ENCODE assay signal across 10 mouse cellular contexts in the genomic region with DNA sequence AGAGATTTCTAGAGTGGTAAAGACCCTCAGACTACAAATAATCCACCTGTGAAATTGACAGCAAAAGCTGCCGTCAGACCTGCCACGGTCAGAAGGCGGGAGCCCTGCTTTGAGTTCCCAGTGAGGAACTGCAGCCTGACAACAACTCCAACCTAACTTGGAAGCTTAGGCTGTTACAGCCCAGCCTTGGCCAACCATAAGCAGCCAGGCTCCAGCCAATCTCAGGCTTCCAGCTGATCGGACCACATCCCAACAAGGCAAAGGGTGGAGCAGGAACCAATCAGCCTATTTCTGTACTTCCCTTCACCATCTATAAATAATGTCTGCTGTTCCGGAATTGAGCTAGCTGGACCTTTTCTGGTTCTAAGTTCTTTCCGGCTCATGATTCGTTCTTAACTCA. TPM values are rescaled to one million over a fixed set of nuclear protein-coding genes. Genes with fewer than 3 reads are reported as not detected.
A peak's percentile ranks its signal among the peaks of the same experiment; 100 is the strongest.
DNase-seq lines count a peak whose midpoint lies in the region; ATAC-seq and TF ChIP-seq lines count a peak whose summit lies in the region.
"Had no signal": no experiment of that assay in that cellular context is flagged by ENCODE, and none has a peak within 500 bp of the region (broad histone marks: within the 10 kb centered on the region; RNA-seq: fewer than 3 reads in every experiment).

No protein-coding gene starts in this region.

- no peaks in the 10 kb centered on the region for H3K27me3 ChIP-seq in heart, adult 2 months (ENCODE audit: control insufficient read depth, insufficient read depth, low read length)
- no peaks in the 10 kb centered on the region for H3K27me3 ChIP-seq in heart, embryonic 12.5 days (replicated peaks)
- H3K27me3 ChIP-seq in limb, embryonic 10.5 days (ENCODE audit: low read depth, poor library complexity, severe bottlenecking): no peaks in the 10 kb centered on the region
- H3K27me3 ChIP-seq: heart, embryonic 13.5 days; megakaryocyte, embryonic 14.5 days had no signal

- TF ChIP-seq POLR2A in heart, adult 2 months (IDR thresholded peaks at IDR 0.05; ENCODE audit: insufficient read depth, low read depth, low read length): peak; percentile 66

- peaks cover 1% of the 10 kb centered on the region; the same call in 1 of the 2 replicates for H3K4me1 ChIP-seq in heart, adult 2 months (ENCODE audit: control insufficient read depth, insufficient read depth, low read length)
- 0 out of 2 replicates have a peak, but pooled peaks cover 2% of the 10 kb centered on the region for H3K4me1 ChIP-seq in heart, embryonic 12.5 days (replicated peaks)
- H3K4me1 ChIP-seq in limb, embryonic 10.5 days: no peaks in the 10 kb centered on the region
- H3K4me1 ChIP-seq: heart, embryonic 13.5 days had no signal

- no peak overlapping the region for H3K4me2 ChIP-seq in heart, embryonic 12.5 days
- H3K4me2 ChIP-seq: heart, embryonic 13.5 days had no signal

- TF ChIP-seq CTCF in heart, adult 2 months (IDR thresholded peaks at IDR 0.05): no peak

- H3K36me3 ChIP-seq in heart, adult 2 months (ENCODE audit: control insufficient read depth, insufficient read depth, low read length): no peaks in the 10 kb centered on the region
- H3K36me3 ChIP-seq in heart, embryonic 12.5 days: no peaks in the 10 kb centered on the region
- H3K36me3 ChIP-seq in limb, embryonic 10.5 days: no peaks in the 10 kb centered on the region
- H3K36me3 ChIP-seq: heart, embryonic 13.5 days had no signal

- no peak overlapping the region for H3K9ac ChIP-seq in heart, adult 2 months (ENCODE audit: low read depth, low read length)
- H3K9ac ChIP-seq in heart, embryonic 12.5 days: no peak overlapping the region
- H3K9ac ChIP-seq: heart, embryonic 13.5 days had no signal

- H3K4me3 ChIP-seq in heart, adult 2 months: peak overlapping the region; percentile 14; the same call in 1 of the 2 replicates
- H3K4me3 ChIP-seq in heart, embryonic 12.5 days: no peak overlapping the region
- H3K4me3 ChIP-seq in limb, embryonic 10.5 days: no peak overlapping the region
- H3K4me3 ChIP-seq: heart, embryonic 13.5 days; megakaryocyte, embryonic 14.5 days had no signal

- no peak for TF ChIP-seq EP300 in heart, adult 2 months (IDR thresholded peaks at IDR 0.05; ENCODE audit: insufficient read depth, low read depth, low read length)

- peak; percentile 34 to 47 for DNase-seq in heart, adult 2 months
- DNase-seq in gastrocnemius, postnatal 10 days: peak; percentile 18
- DNase-seq in kidney, postnatal 10 days: peak; percentile 45
- DNase-seq in lung, postnatal 4 days: peak; percentile 15 to 54
- no peak for DNase-seq in embryo, embryonic 9.5 days (ENCODE audit: extremely low spot score)
- DNase-seq in ovary, postnatal 14 days (ENCODE audit: low spot score): no peak
- no peak for DNase-seq in limb, embryonic 10.5 days (ENCODE audit: low spot score)

- no peak for ATAC-seq in heart, embryonic 12.5 days (ENCODE audit: insufficient number of reproducible peaks, low FRiP score)

- peak overlapping the region; percentile 48 for H3K27ac ChIP-seq in heart, adult 2 months
- no peak overlapping the region for H3K27ac ChIP-seq in heart, embryonic 12.5 days (ENCODE audit: poor library complexity, severe bottlenecking)
- H3K27ac ChIP-seq in limb, embryonic 10.5 days: no peak overlapping the region
- H3K27ac ChIP-seq: heart, embryonic 13.5 days had no signal

- H3K9me3 ChIP-seq in heart, embryonic 12.5 days (replicated peaks): no peaks in the 10 kb centered on the region
- no peaks in the 10 kb centered on the region for H3K9me3 ChIP-seq in limb, embryonic 10.5 days (replicated peaks)
- H3K9me3 ChIP-seq: heart, embryonic 13.5 days had no signal

- 22% methylated on average over 7 of the region's 7 CpGs for whole genome bisulfite sequencing in heart, adult 2 months
- 68% methylated on average over 7 of the region's 7 CpGs for WGBS in heart, embryonic 12.5 days
- WGBS in limb, embryonic 10.5 days: 87% methylated on average over 7 of the region's 7 CpGs

- intact Hi-C loops in heart, adult 2 months (cut with DNase I): no loop called here

- H3K79me2 ChIP-seq in heart, adult 2 months (replicated peaks; ENCODE audit: control insufficient read depth, insufficient read depth, low read length): no peaks in the 10 kb centered on the region

RNA-seq across cellular contexts. Expression of a gene that starts 12.6 kb away (rescaled TPM):
- total RNA-seq in heart, adult 2 months (2021): not detected
- 0.23 TPM in 1 of 2 replicates, not detected in the other for polyA plus RNA-seq in heart, adult 2 months (2012; rRNA removed)
- 0.10 and 0.26 TPM in 2 replicates for polyA plus RNA-seq in heart, embryonic 12.5 days (2016; fragmentation: Nextera tagmentation; extraction: Ambion mirVana)
- total RNA-seq in gastrocnemius, postnatal 10 days (2021): under 1 TPM in 1 of 2 experiments, not detected in 1; 0.05 TPM
- 0.06 and 0.10 TPM in 2 replicates for polyA plus RNA-seq in limb, embryonic 10.5 days (2016; fragmentation: Nextera tagmentation; extraction: Ambion mirVana)

RNA-seq across cellular contexts. Expression of a gene that starts 14.5 kb away (rescaled TPM):
- not detected for total RNA-seq in heart, adult 2 months (2021)
- 0.03 and 0.08 TPM in 2 replicates for polyA plus RNA-seq in heart, adult 2 months (2012; rRNA removed)
- polyA plus RNA-seq in heart, embryonic 12.5 days (2016; fragmentation: Nextera tagmentation; extraction: Ambion mirVana): 0.13 and 0.21 TPM in 2 replicates
- under 1 TPM in 1 of 2 experiments, not detected in 1; 0.18 TPM for total RNA-seq in gastrocnemius, postnatal 10 days (2021)
- polyA plus RNA-seq in limb, embryonic 10.5 days (2016; fragmentation: Nextera tagmentation; extraction: Ambion mirVana): 0.36 and 0.56 TPM in 2 replicates

Comparison
In these comparisons a context has a peak if more than half of its experiments do, and no peak if none do; other contexts are left out.
1. DNase-seq: peak in heart, adult 2 months (2 of 2), gastrocnemius, postnatal 10 days (single experiment), kidney, postnatal 10 days (single experiment) and lung, postnatal 4 days (2 of 2); none in embryo, embryonic 9.5 days (single experiment), ovary, postnatal 14 days (single experiment) and limb, embryonic 10.5 days (single experiment).